Mouse (Mus musculus): ENCODE results near the gene Tepsin. TPM values are rescaled to one million over a fixed set of nuclear protein-coding genes. Genes with fewer than 3 reads are reported as not detected.

Tepsin gene
- polyA plus RNA-seq, 2 experiments = 4.2 to 11.0 TPM

GRCm38 (mm10) chr11:120047531-120048251 is 50.8 kb downstream of the Tepsin start:
- H3K4me3 ChIP-seq (ENCODE audit: insufficient read depth in 1 of 2, low read depth in 2 of 2, low read length in 2 of 2) = no peak overlapping the region

GRCm38 (mm10) chr11:120046553-120047191 is 51.9 kb downstream of the Tepsin start, which contains the start of gene Aatk:
Gene Aatk, minus strand, starts transcription at chr11:120047167.
- no peak for TF ChIP-seq CTCF (IDR thresholded peaks at IDR 0.05; ENCODE audit: low read depth)
- no peak for TF ChIP-seq EP300 (IDR thresholded peaks at IDR 0.05; ENCODE audit: low read depth)
- ATAC-seq (ENCODE audit: insufficient read depth) = no peak
- Histone ChIP-seq H3K9me3 (ENCODE audit: control insufficient read depth, low read length) (no peaks in the 10 kb centered on the region), H3K4me2 (ENCODE audit: low read depth) (peak within 1 kb of the TSS; percentile 48), H3K4me1 (replicated peaks; ENCODE audit: control insufficient read depth in 2 of 2, insufficient read depth in 2 of 2, low read length in 1 of 2) (no peaks in the 10 kb centered on the region), H3K27me3 (ENCODE audit: control insufficient read depth, insufficient read depth, low read length) (peaks cover 33% of the 10 kb centered on the region), H3K4me3 (ENCODE audit: insufficient read depth in 1 of 2, low read depth in 2 of 2, low read length in 2 of 2) (peak within 1 kb of the TSS in 1 of 2 experiments; percentile 42; a peak in 3 of 4 replicates), H3K36me3 (replicated peaks; ENCODE audit: control insufficient read depth, insufficient read depth, low read depth) (no peaks in the 10 kb centered on the region), H3K27ac (no peak within 1 kb of the TSS), H3K9ac (replicated peaks) (no peak within 1 kb of the TSS)
- 2% methylated on average over 57 of the region's 63 CpGs for WGBS (ENCODE audit: insufficient replicate concordance)
- DNase-seq (ENCODE audit: low read depth in 3 of 3, low spot score in 3 of 3) = no peak

More at GRCm38 (mm10) chr11:120047531-120048251, 50.8 kb downstream of the Tepsin start:
- Histone ChIP-seq H3K9me3 (ENCODE audit: control insufficient read depth, low read length) (no peaks in the 10 kb centered on the region), H3K4me2 (ENCODE audit: low read depth) (no peak overlapping the region), H3K4me1 (replicated peaks; ENCODE audit: control insufficient read depth in 2 of 2, insufficient read depth in 2 of 2, low read length in 1 of 2) (no peaks in the 10 kb centered on the region), H3K27me3 (ENCODE audit: control insufficient read depth, insufficient read depth, low read length) (peaks cover 33% of the 10 kb centered on the region), H3K27ac (no peak overlapping the region), H3K9ac (replicated peaks) (no peak overlapping the region), H3K36me3 (replicated peaks; ENCODE audit: control insufficient read depth, insufficient read depth, low read depth) (no peaks in the 10 kb centered on the region)
- no peak for DNase-seq (ENCODE audit: low read depth in 3 of 3, low spot score in 3 of 3)
- 17% methylated on average over 23 of the region's 23 CpGs for WGBS (ENCODE audit: insufficient replicate concordance)
- no peak for TF ChIP-seq EP300 (IDR thresholded peaks at IDR 0.05; ENCODE audit: low read depth)
- no peak for TF ChIP-seq CTCF (IDR thresholded peaks at IDR 0.05; ENCODE audit: low read depth)
- no peak for ATAC-seq (ENCODE audit: insufficient read depth)

- Histone ChIP-seq H3K9ac (replicated peaks) (no peak overlapping the region), H3K9me3 (ENCODE audit: control insufficient read depth, low read length) (no peaks in the 10 kb centered on the region), H3K4me3 (ENCODE audit: insufficient read depth in 1 of 2, low read depth in 2 of 2, low read length in 2 of 2) (no peak overlapping the region), H3K36me3 (replicated peaks; ENCODE audit: control insufficient read depth, insufficient read depth, low read depth) (no peaks in the 10 kb centered on the region), H3K4me2 (ENCODE audit: low read depth) (no peak overlapping the region), H3K27ac (no peak overlapping the region), H3K4me1 (replicated peaks; ENCODE audit: control insufficient read depth in 2 of 2, insufficient read depth in 2 of 2, low read length in 1 of 2) (no peaks in the 10 kb centered on the region), H3K27me3 (ENCODE audit: control insufficient read depth, insufficient read depth, low read length) (peaks cover 33% of the 10 kb centered on the region)
- TF ChIP-seq CTCF (IDR thresholded peaks at IDR 0.05; ENCODE audit: low read depth) (no peak), EP300 (IDR thresholded peaks at IDR 0.05; ENCODE audit: low read depth) (no peak)
- DNase-seq (ENCODE audit: low read depth in 3 of 3, low spot score in 3 of 3) = no peak
- 52% methylated on average over 11 of the region's 11 CpGs for WGBS (ENCODE audit: insufficient replicate concordance)
- ATAC-seq (ENCODE audit: insufficient read depth) = no peak
Measured at GRCm38 (mm10) chr11:120045839-120046552, 52.5 kb downstream of the Tepsin start.

DNA sequence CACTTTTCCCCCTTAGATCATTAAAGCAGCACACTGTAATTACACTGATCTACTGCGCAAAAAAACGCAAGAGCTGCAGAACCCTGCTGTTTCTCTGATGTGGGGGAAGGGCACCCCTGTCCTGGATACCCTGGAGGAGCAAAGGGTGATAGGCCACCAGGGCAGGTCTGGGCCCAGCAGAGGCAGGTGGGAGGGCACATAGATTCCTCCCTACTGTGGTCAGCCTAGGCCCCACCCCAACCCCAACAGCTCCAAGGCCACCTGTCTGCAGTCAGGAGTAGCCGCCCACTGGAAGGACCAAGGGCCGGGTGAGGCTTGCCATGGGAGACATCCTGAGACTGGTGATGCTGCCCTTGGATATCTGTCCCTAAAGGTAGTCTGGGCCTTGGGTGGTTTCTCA is 53.2 kb downstream of the Tepsin start:
- H3K4me3 ChIP-seq (ENCODE audit: insufficient read depth in 1 of 2, low read depth in 2 of 2, low read length in 2 of 2) = no peak overlapping the region
- H3K27me3 ChIP-seq (ENCODE audit: control insufficient read depth, insufficient read depth, low read length) = peaks cover 33% of the 10 kb centered on the region
- no peak overlapping the region for H3K4me2 ChIP-seq (ENCODE audit: low read depth)
- ATAC-seq (ENCODE audit: insufficient read depth) = no peak
- no peaks in the 10 kb centered on the region for H3K9me3 ChIP-seq (ENCODE audit: control insufficient read depth, low read length)
- H3K9ac ChIP-seq (replicated peaks) = no peak overlapping the region
- WGBS (ENCODE audit: insufficient replicate concordance) = 56% methylated on average over 4 of the region's 4 CpGs
- H3K4me1 ChIP-seq (replicated peaks; ENCODE audit: control insufficient read depth in 2 of 2, insufficient read depth in 2 of 2, low read length in 1 of 2) = no peaks in the 10 kb centered on the region
- no peak overlapping the region for H3K27ac ChIP-seq
- DNase-seq (ENCODE audit: low read depth in 3 of 3, low spot score in 3 of 3) = no peak
- TF ChIP-seq CTCF (IDR thresholded peaks at IDR 0.05; ENCODE audit: low read depth) (no peak), EP300 (IDR thresholded peaks at IDR 0.05; ENCODE audit: low read depth) (no peak)
- H3K36me3 ChIP-seq (replicated peaks; ENCODE audit: control insufficient read depth, insufficient read depth, low read depth) = no peaks in the 10 kb centered on the region

Measured in liver, embryonic 14.5 days (tissue).